Mouse (Mus musculus) midbrain, embryonic 12.5 days (tissue): ENCODE data around the gene Gfpt1. TPM values are rescaled to one million over a fixed set of nuclear protein-coding genes. Genes with fewer than 3 reads are reported as not detected.

Experiments used
- ATAC-seq: fragments of 200-750 bp; cut with Nextera tagmentation; 2 replicates; pipeline ENCODE4 v1.8.0; 2017; ENCODE audit warnings: low read depth, moderate TSS enrichment, moderate library complexity; ENCODE audit not compliant: low FRiP score
- H3K27ac ChIP-seq: fragments of 300-500 bp; sonication (generic); replicated peaks from 2 replicates; pipeline ENCODE4 v1.5.1; 2016; ENCODE audit warnings: mild to moderate bottlenecking
- H3K27me3 ChIP-seq: fragments of 300-500 bp; sonication (generic); 2 replicates; pipeline ENCODE4 v1.6.1; 2016; ENCODE audit warnings: mild to moderate bottlenecking
- H3K36me3 ChIP-seq: fragments of 300-500 bp; sonication (generic); 2 replicates; pipeline ENCODE4 v1.6.1; 2016
- H3K4me1 ChIP-seq: fragments of 300-500 bp; sonication (generic); 2 replicates; pipeline ENCODE4 v1.6.1; 2016
- H3K4me2 ChIP-seq: fragments of 300-500 bp; sonication (generic); replicated peaks from 2 replicates; pipeline ENCODE4 v1.6.1; 2016; ENCODE audit warnings: mild to moderate bottlenecking, moderate library complexity
- H3K4me3 ChIP-seq: fragments of 300-500 bp; sonication (generic); 2 replicates; pipeline ENCODE4 v1.5.1; 2016; ENCODE audit warnings: mild to moderate bottlenecking
- H3K9ac ChIP-seq: fragments of 300-500 bp; sonication (generic); replicated peaks from 2 replicates; pipeline ENCODE4 v1.6.1; 2016; ENCODE audit warnings: mild to moderate bottlenecking, moderate library complexity
- H3K9me3 ChIP-seq: fragments of 300-500 bp; sonication (generic); 2 replicates; pipeline ENCODE4 v1.6.1; 2016; ENCODE audit warnings: mild to moderate bottlenecking
- WGBS: fragments of 180-500 bp; shearing (Covaris S2); methylation state at CpG from one replicate; pipeline ENCODE4 v1.1.7; 2016; 5-methylcytosine and 5-hydroxymethylcytosine counted together
- polyA plus RNA-seq: library from polyadenylated mRNA; unstranded; fragments of >200 nt; fragmentation: Nextera tagmentation; extraction: Ambion mirVana; gene quantifications from 2 replicates; pipeline ENCODE4 v1.2.1, GENCODE M21; 2016

The Gfpt1 gene
- polyA plus RNA-seq, 1 experiment from 2014 or later = 18.8 TPM

- H3K9ac ChIP-seq = no peak overlapping the region
- H3K27me3 ChIP-seq = no peaks in the 10 kb centered on the region
- WGBS = 82% methylated on average over 4 of the region's 4 CpGs
- ATAC-seq = no peak
- H3K36me3 ChIP-seq = no peaks in the 10 kb centered on the region
- no peaks in the 10 kb centered on the region for H3K4me1 ChIP-seq
- no peak overlapping the region for H3K4me2 ChIP-seq
- no peaks in the 10 kb centered on the region for H3K9me3 ChIP-seq
- no peak overlapping the region for H3K4me3 ChIP-seq
- H3K27ac ChIP-seq = no peak overlapping the region
These were observed 81.3 kb downstream of the Gfpt1 start for GRCm38 (mm10) chr6:87123973-87124372.

- ATAC-seq = no peak
- H3K4me2 ChIP-seq = no peak overlapping the region
- H3K4me3 ChIP-seq = no peak overlapping the region
- no peaks in the 10 kb centered on the region for H3K4me1 ChIP-seq
- H3K36me3 ChIP-seq = peaks cover 3% of the 10 kb centered on the region; the same call in 1 of the 2 replicates
- no peak overlapping the region for H3K27ac ChIP-seq
- no peaks in the 10 kb centered on the region for H3K27me3 ChIP-seq
- WGBS = 78% methylated on average over 8 of the region's 8 CpGs
- H3K9me3 ChIP-seq = peaks cover 6% of the 10 kb centered on the region; the same call in 1 of the 2 replicates
- H3K9ac ChIP-seq = no peak overlapping the region
These were observed 84.6 kb downstream of the Gfpt1 start for GRCm38 (mm10) chr6:87127049-87127753.

- H3K9me3 ChIP-seq = peaks cover 6% of the 10 kb centered on the region; the same call in 1 of the 2 replicates
- H3K36me3 ChIP-seq = peaks cover 3% of the 10 kb centered on the region; the same call in 1 of the 2 replicates
- H3K4me3 ChIP-seq = no peak overlapping the region
- no peak overlapping the region for H3K4me2 ChIP-seq
- no peaks in the 10 kb centered on the region for H3K27me3 ChIP-seq
- 95% methylated on average over 8 of the region's 8 CpGs for WGBS
- no peak overlapping the region for H3K27ac ChIP-seq
- H3K4me1 ChIP-seq = no peaks in the 10 kb centered on the region
- H3K9ac ChIP-seq = no peak overlapping the region
- ATAC-seq = no peak
These were observed 87.2 kb downstream of the Gfpt1 start for GRCm38 (mm10) chr6:87129861-87130260.

- Histone ChIP-seq H3K4me3 (no peak overlapping the region), H3K27ac (no peak overlapping the region), H3K4me1 (no peaks in the 10 kb centered on the region), H3K36me3 (peaks cover 5% of the 10 kb centered on the region), H3K4me2 (no peak overlapping the region), H3K27me3 (no peaks in the 10 kb centered on the region), H3K9ac (no peak overlapping the region), H3K9me3 (peaks cover 6% of the 10 kb centered on the region; the same call in 1 of the 2 replicates)
- 94% methylated on average over 7 of the region's 7 CpGs for WGBS
- ATAC-seq = no peak
These were observed 88.0 kb downstream of the Gfpt1 start for GRCm38 (mm10) chr6:87130628-87131027.

- Histone ChIP-seq H3K4me2 (no peak overlapping the region), H3K4me1 (no peaks in the 10 kb centered on the region), H3K27ac (no peak overlapping the region), H3K9me3 (peaks cover 6% of the 10 kb centered on the region; the same call in 1 of the 2 replicates), H3K9ac (no peak overlapping the region), H3K27me3 (no peaks in the 10 kb centered on the region), H3K4me3 (no peak overlapping the region), H3K36me3 (peaks cover 9% of the 10 kb centered on the region)
- 68% methylated on average over 1 of the region's 1 CpGs for WGBS
- ATAC-seq = no peak
These were observed 88.4 kb downstream of the Gfpt1 start for GRCm38 (mm10) chr6:87131078-87131477.

- 91% methylated on average over 3 of the region's 3 CpGs for WGBS
- no peak overlapping the region for H3K27ac ChIP-seq
- H3K4me1 ChIP-seq = no peaks in the 10 kb centered on the region
- no peak overlapping the region for H3K9ac ChIP-seq
- no peak overlapping the region for H3K4me2 ChIP-seq
- no peak for ATAC-seq
- peaks cover 6% of the 10 kb centered on the region; the same call in 1 of the 2 replicates for H3K9me3 ChIP-seq
- H3K4me3 ChIP-seq = no peak overlapping the region
- H3K36me3 ChIP-seq = peaks cover 17% of the 10 kb centered on the region
- no peaks in the 10 kb centered on the region for H3K27me3 ChIP-seq
These were observed 90.9 kb downstream of the Gfpt1 start for GRCm38 (mm10) chr6:87133520-87133919.

- Histone ChIP-seq H3K36me3 (peaks cover 17% of the 10 kb centered on the region), H3K27ac (no peak overlapping the region), H3K4me1 (no peaks in the 10 kb centered on the region), H3K9ac (no peak overlapping the region), H3K4me2 (no peak overlapping the region), H3K27me3 (no peaks in the 10 kb centered on the region), H3K4me3 (no peak overlapping the region), H3K9me3 (peaks cover 6% of the 10 kb centered on the region; the same call in 1 of the 2 replicates)
- 74% methylated on average over 12 of the region's 12 CpGs for WGBS
- no peak for ATAC-seq
These were observed 91.4 kb downstream of the Gfpt1 start for GRCm38 (mm10) chr6:87133966-87134546.

GRCm38 (mm10) chr6:87138479-87138878, 95.8 kb downstream of the Gfpt1 start:
- ATAC-seq = no peak
- H3K4me3 ChIP-seq = no peak overlapping the region
- 89% methylated on average over 5 of the region's 5 CpGs for WGBS
- H3K27me3 ChIP-seq = no peaks in the 10 kb centered on the region
- no peak overlapping the region for H3K9ac ChIP-seq
- peaks cover 13% of the 10 kb centered on the region for H3K36me3 ChIP-seq
- H3K4me2 ChIP-seq = no peak overlapping the region
- H3K4me1 ChIP-seq = 0 out of 2 replicates have a peak, but pooled peaks cover 4% of the 10 kb centered on the region
- H3K27ac ChIP-seq = no peak overlapping the region
- H3K9me3 ChIP-seq = no peaks in the 10 kb centered on the region

GRCm38 (mm10) chr6:87139796-87140553, 97.3 kb downstream of the Gfpt1 start:
- Histone ChIP-seq H3K27me3 (no peaks in the 10 kb centered on the region), H3K27ac (no peak overlapping the region), H3K9me3 (no peaks in the 10 kb centered on the region), H3K4me2 (no peak overlapping the region), H3K4me3 (no peak overlapping the region), H3K4me1 (0 out of 2 replicates have a peak, but pooled peaks cover 4% of the 10 kb centered on the region), H3K9ac (no peak overlapping the region), H3K36me3 (peaks cover 13% of the 10 kb centered on the region)
- no peak for ATAC-seq
- WGBS = 82% methylated on average over 12 of the region's 12 CpGs

Other genes with a start within 250 kb of the Gfpt1 start
- 6.1 and 6.2 TPM in 2 replicates for gene Anxa4, start 249.3 kb upstream of the Gfpt1 start, polyA plus RNA-seq
- gene Aak1, start 193.3 kb upstream of the Gfpt1 start, polyA plus RNA-seq = 30.6 and 35.8 TPM in 2 replicates
- gene Nfu1, start 33.6 kb upstream of the Gfpt1 start, polyA plus RNA-seq = 90.9 and 93.8 TPM in 2 replicates
- 0.21 TPM in 1 of 2 replicates, not detected in the other for gene D6Ertd527e, start 61.9 kb downstream of the Gfpt1 start, polyA plus RNA-seq